Mouse (Mus musculus) CH12.LX (cell line): ENCODE results near the gene Gatb.

Experiments
- BHLHE40 ChIP-seq: IDR thresholded peaks from 2 replicates; pipeline ENCODE4 v1.6.1; 2011; ENCODE audit warnings: mild to moderate bottlenecking, low read depth, low read length, improper control_type of control experiment
- CTCF ChIP-seq, 2 experiments: IDR thresholded peaks in 1 of 2; conservative IDR thresholded peaks in 1 of 2; 2 replicates each; pipeline ENCODE4 v1.5.1; 2011 to 2012; ENCODE audit warnings: low read depth in 2 of 2, low read length in 2 of 2, improper control_type of control experiment in 1 of 2, inconsistent platforms in 1 of 2, mild to moderate bottlenecking in 1 of 2, moderate library complexity in 1 of 2
- KAT2A ChIP-seq: IDR thresholded peaks from 2 replicates; pipeline ENCODE4 v1.6.1; 2012; ENCODE audit warnings: low read length, improper control_type of control experiment, inconsistent platforms; ENCODE audit not compliant: insufficient replicate concordance
- MAFK ChIP-seq: IDR thresholded peaks from 2 replicates; pipeline ENCODE4 v1.6.1; 2011; ENCODE audit warnings: low read length, improper control_type of control experiment; ENCODE audit not compliant: insufficient replicate concordance
- NELFE ChIP-seq: IDR thresholded peaks from 2 replicates; pipeline ENCODE4 v1.6.1; 2011; ENCODE audit warnings: low read depth, low read length, improper control_type of control experiment
- PAX5 ChIP-seq: IDR thresholded peaks from 2 replicates; pipeline ENCODE4 v1.6.1; 2012; ENCODE audit warnings: low read length, inconsistent platforms, mixed read lengths
- POLR2A ChIP-seq: IDR thresholded peaks from 2 replicates; pipeline ENCODE4 v1.6.1; 2011; ENCODE audit warnings: low read depth, mild to moderate bottlenecking, improper control_type of control experiment, low read length
- POLR2AphosphoS2 ChIP-seq: IDR thresholded peaks from 2 replicates; pipeline ENCODE4 v1.6.1; 2011; ENCODE audit warnings: low read depth, low read length, improper control_type of control experiment
- ZKSCAN1 ChIP-seq: IDR thresholded peaks from 2 replicates; pipeline ENCODE4 v1.6.1; 2012; ENCODE audit warnings: low read depth, inconsistent platforms, low read length, improper control_type of control experiment, borderline replicate concordance

GRCm38 (mm10) chr3:85553731-85554277, 20.1 kb upstream of the Gatb start:
- TF ChIP-seq BHLHE40 (no peak), CTCF (conservative IDR thresholded peaks at IDR 0.05 in 1 of 2, IDR thresholded peaks at IDR 0.05 in 1 of 2; ENCODE audit: low read depth in 2 of 2, low read length in 2 of 2) (no peak), PAX5 (no peak), POLR2AphosphoS2 (no peak), NELFE (no peak), MAFK (no peak), KAT2A (no peak), POLR2A (no peak), ZKSCAN1 (no peak)
